ENCODE assay signal across 8 mouse cellular contexts in genomic region chr12:111442309-111443010, GRCm38 (mm10). TPM values are rescaled to one million over a fixed set of nuclear protein-coding genes. Genes with fewer than 3 reads are reported as not detected.
DNase-seq lines count a peak whose midpoint lies in the region; ATAC-seq and TF ChIP-seq lines count a peak whose summit lies in the region.

TSS of gene Tnfaip2 (plus strand) at chr12:111442469.

- H3K9me3 ChIP-seq in heart, embryonic 15.5 days (replicated peaks) = no peaks in the 10 kb centered on the region

- no peak for TF ChIP-seq CTCF in embryonic fibroblast, embryonic 13.5 days (IDR thresholded peaks at IDR 0.05; ENCODE audit: borderline replicate concordance, insufficient read depth, low read length)
- no peak for TF ChIP-seq CTCF in spleen, adult 2 months (IDR thresholded peaks at IDR 0.05; ENCODE audit: extremely low read depth, insufficient read depth, insufficient read length, insufficient replicate concordance)

- peak; percentile 81 for ATAC-seq in heart, embryonic 15.5 days (replicated peaks; ENCODE audit: insufficient number of reproducible peaks, insufficient read depth, low FRiP score, low read depth)
- peak; percentile 63 for ATAC-seq in megakaryocyte, adult 5-6 weeks (ENCODE audit: poor library complexity, severe bottlenecking)

- peak; percentile 99 for TF ChIP-seq POLR2A in embryonic fibroblast, embryonic 13.5 days (IDR thresholded peaks at IDR 0.05; ENCODE audit: low read depth, low read length)
- TF ChIP-seq POLR2A in spleen, adult 2 months (IDR thresholded peaks at IDR 0.05; ENCODE audit: low read depth, low read length) = peak; percentile 69

- H3K27ac ChIP-seq in embryonic fibroblast, embryonic 13.5 days (ENCODE audit: insufficient read depth, low read length) = peak within 1 kb of the TSS; percentile 62
- H3K27ac ChIP-seq in heart, embryonic 15.5 days = peak within 1 kb of the TSS; percentile 24; the same call in 1 of the 2 replicates
- peak within 1 kb of the TSS; percentile 51 for H3K27ac ChIP-seq in spleen, adult 2 months (ENCODE audit: insufficient read depth, low read length)

- peak within 1 kb of the TSS; percentile 72 for H3K4me2 ChIP-seq in heart, embryonic 15.5 days

- peaks cover 14% of the 10 kb centered on the region for H3K4me1 ChIP-seq in embryonic fibroblast, embryonic 13.5 days (ENCODE audit: control insufficient read depth, insufficient read depth, low read length)
- peaks cover 35% of the 10 kb centered on the region for H3K4me1 ChIP-seq in heart, embryonic 15.5 days (replicated peaks)
- no peaks in the 10 kb centered on the region for H3K4me1 ChIP-seq in spleen, adult 2 months (ENCODE audit: control insufficient read depth, insufficient read depth, insufficient read length)

- peak; percentile 77 for DNase-seq in urinary bladder, adult 2 months (ENCODE audit: low spot score)
- DNase-seq in urinary bladder, postnatal 10 days (ENCODE audit: low spot score) = no peak
- DNase-seq in kidney, postnatal 14 days = peak; percentile 92
- DNase-seq in spleen, adult 2 months (ENCODE audit: low read depth in 1 of 2, low spot score in 2 of 2) = peak in 1 of 2 experiments; percentile 18
- DNase-seq in right cerebral cortex, postnatal 14 days = no peak

- no peaks in the 10 kb centered on the region for H3K36me3 ChIP-seq in heart, embryonic 15.5 days
- no peaks in the 10 kb centered on the region for H3K36me3 ChIP-seq in spleen, adult 2 months (ENCODE audit: control insufficient read depth, insufficient read depth, low read length)

- peak within 1 kb of the TSS; percentile 62 for H3K4me3 ChIP-seq in embryonic fibroblast, embryonic 13.5 days (ENCODE audit: insufficient read depth, low read length)
- H3K4me3 ChIP-seq in heart, embryonic 15.5 days = peak within 1 kb of the TSS; percentile 49
- peak within 1 kb of the TSS; percentile 39 for H3K4me3 ChIP-seq in spleen, adult 2 months (ENCODE audit: extremely low read depth, insufficient read depth, insufficient read length)

- H3K9ac ChIP-seq in heart, embryonic 15.5 days = peak within 1 kb of the TSS; percentile 56

- WGBS in heart, embryonic 15.5 days = 1% methylated on average over 48 of the region's 48 CpGs
- WGBS in spleen, adult 2 months = 3% methylated on average over 48 of the region's 48 CpGs

- peaks cover 85% of the 10 kb centered on the region for H3K27me3 ChIP-seq in heart, embryonic 15.5 days
- H3K27me3 ChIP-seq in spleen, adult 2 months (ENCODE audit: control insufficient read depth, insufficient read depth, low read length) = peaks cover 1% of the 10 kb centered on the region; the same call in 1 of the 2 replicates

RNA-seq across cellular contexts. Expression of gene Tnfaip2, which starts in this region (rescaled TPM):
- 106 and 156 TPM in 2 replicates for polyA plus RNA-seq in urinary bladder, adult 2 months (2012; rRNA removed)
- polyA plus RNA-seq in embryonic fibroblast, embryonic 13.5 days (2011; ENCODE audit: insufficient read length, low read depth, missing spikeins) = 46.5 and 58.6 TPM in 2 replicates
- 4.8 and 8.1 TPM in 2 replicates for polyA plus RNA-seq in heart, embryonic 15.5 days (2015; fragmentation: Nextera tagmentation; extraction: Ambion mirVana)
- total RNA-seq in megakaryocyte, adult 5-6 weeks (2015) = 42.7 and 43.7 TPM in 2 replicates
- total RNA-seq in megakaryocyte, adult 5-6 weeks (2017) = 81.0 and 109 TPM in 2 replicates
- 46.4 and 51.9 TPM in 2 replicates for polyA plus RNA-seq in spleen, adult 2 months (2012; rRNA removed)

Comparison
In these comparisons a context has a peak if more than half of its experiments do, and no peak if none do; other contexts are left out.
1. DNase-seq: peak in urinary bladder, adult 2 months (single experiment) and kidney, postnatal 14 days (single experiment); none in urinary bladder, postnatal 10 days (single experiment) and right cerebral cortex, postnatal 14 days (single experiment).
2. Peak in every context shown above with its lines, with median percentiles within 50 percentile points of each other: H3K27ac ChIP-seq and H3K4me3 ChIP-seq.